Mouse (Mus musculus) embryonic facial prominence, embryonic 13.5 days (tissue): Measurements from ENCODE around the gene Rbp7. TPM values are rescaled to one million over a fixed set of nuclear protein-coding genes. Genes with fewer than 3 reads are reported as not detected.
"Not testable (repeated sequence)": the region's sequence is repeated elsewhere in the genome, so short reads cannot be mapped to it uniquely, and the experiment has no call there.

Source experiments
- ATAC-seq: fragments of 200-750 bp; cut with Nextera tagmentation; 2 replicates; pipeline ENCODE4 v1.8.0; 2017; ENCODE audit warnings: low read depth; ENCODE audit not compliant: insufficient number of reproducible peaks, insufficient read depth, low FRiP score, low TSS enrichment
- H3K27ac ChIP-seq: fragments of 300-500 bp; sonication (generic); 2 replicates; pipeline ENCODE4 v1.5.1; 2015; ENCODE audit warnings: moderate library complexity, mild to moderate bottlenecking, inconsistent platforms
- H3K27me3 ChIP-seq: fragments of 300-500 bp; sonication (generic); 2 replicates; pipeline ENCODE4 v1.6.1; 2015; ENCODE audit warnings: mild to moderate bottlenecking, inconsistent platforms
- H3K36me3 ChIP-seq: fragments of 300-500 bp; sonication (generic); 2 replicates; pipeline ENCODE4 v1.6.1; 2015; ENCODE audit warnings: mild to moderate bottlenecking, inconsistent platforms
- H3K4me1 ChIP-seq: fragments of 300-500 bp; sonication (generic); 2 replicates; pipeline ENCODE4 v1.6.1; 2015; ENCODE audit warnings: inconsistent platforms
- H3K4me2 ChIP-seq: fragments of 300-500 bp; sonication (generic); 2 replicates; pipeline ENCODE4 v1.6.1; 2015; ENCODE audit warnings: moderate library complexity, mild to moderate bottlenecking, inconsistent platforms
- H3K4me3 ChIP-seq: fragments of 300-500 bp; sonication (generic); 2 replicates; pipeline ENCODE4 v1.5.1; 2015; ENCODE audit warnings: mild to moderate bottlenecking, inconsistent platforms
- H3K9ac ChIP-seq: fragments of 300-500 bp; sonication (generic); 2 replicates; pipeline ENCODE4 v1.6.1; 2015; ENCODE audit warnings: mild to moderate bottlenecking, inconsistent platforms
- H3K9me3 ChIP-seq: fragments of 300-500 bp; sonication (generic); 2 replicates; pipeline ENCODE4 v1.6.1; 2016; ENCODE audit warnings: inconsistent platforms
- WGBS: fragments of 180-500 bp; shearing (Covaris S2); methylation state at CpG from one replicate; pipeline ENCODE4 v1.1.7; 2015; ENCODE audit warnings: mixed read lengths; 5-methylcytosine and 5-hydroxymethylcytosine counted together
- polyA plus RNA-seq: library from polyadenylated mRNA; unstranded; fragments of >200 nt; fragmentation: Nextera tagmentation; extraction: Ambion mirVana; gene quantifications from 2 replicates; pipeline ENCODE4 v1.2.1, GENCODE M21; 2015

The Rbp7 gene
- polyA plus RNA-seq, 1 experiment from 2014 or later, result not detected

DNA sequence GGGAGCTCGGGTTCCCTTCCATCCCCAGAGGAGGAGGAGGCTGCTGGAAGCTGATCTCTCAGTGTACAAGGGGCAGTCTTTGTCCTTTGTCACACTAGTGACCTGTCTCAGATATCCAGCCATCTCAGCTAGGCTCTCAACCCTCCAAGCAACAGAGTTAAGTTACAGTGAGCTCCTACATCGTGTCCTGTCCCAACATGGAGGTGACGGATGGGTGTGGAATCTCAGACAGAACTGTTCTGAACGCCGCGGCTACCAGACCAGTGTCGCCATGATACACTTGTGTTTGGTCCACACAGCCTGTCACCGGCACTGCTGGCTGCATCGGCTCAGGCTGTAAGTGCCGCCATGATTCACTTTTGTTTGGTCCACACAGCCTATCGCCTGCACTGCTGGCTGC, 22.3 kb upstream of the Rbp7 start, which contains the start of gene Tmem274:
Gene Tmem274, plus strand, starts transcription at position 301 of the 400 bp plus-strand sequence.
- Histone ChIP-seq H3K27me3 (no peaks in the 10 kb centered on the region), H3K9me3 (no peaks in the 10 kb centered on the region), H3K9ac (no peak within 1 kb of the TSS), H3K4me2 (no peak within 1 kb of the TSS), H3K4me3 (no peak within 1 kb of the TSS), H3K36me3 (peaks cover 17% of the 10 kb centered on the region), H3K27ac (no peak within 1 kb of the TSS), H3K4me1 (no peaks in the 10 kb centered on the region; the same call in 1 of the 2 replicates)
- ATAC-seq, result no peak
- 70% methylated on average over 11 of the region's 11 CpGs for WGBS

DNA sequence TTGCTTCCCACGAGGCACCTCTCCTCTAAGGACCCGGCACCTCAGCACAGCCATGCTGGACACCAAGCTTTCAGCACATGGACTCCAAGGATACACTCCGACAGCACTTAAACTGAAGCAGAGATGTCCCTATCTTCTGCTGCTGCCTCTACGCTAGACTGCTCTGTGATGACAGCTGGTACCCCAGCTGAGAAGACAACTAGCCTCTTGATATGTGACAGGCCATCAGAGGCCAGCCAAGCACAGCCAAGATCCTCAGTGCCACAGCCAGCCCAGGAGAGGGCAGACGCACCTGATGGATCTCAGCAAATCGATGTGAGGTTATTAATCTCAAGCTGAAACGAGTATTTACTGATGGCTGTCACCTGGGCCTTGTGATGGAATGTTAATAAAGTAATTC, 20.3 kb upstream of the Rbp7 start:
- WGBS, result 81% methylated on average over 7 of the region's 7 CpGs
- Histone ChIP-seq H3K9ac (no peak overlapping the region), H3K4me2 (no peak overlapping the region), H3K36me3 (peaks cover 29% of the 10 kb centered on the region), H3K4me1 (no peaks in the 10 kb centered on the region; the same call in 1 of the 2 replicates), H3K4me3 (no peak overlapping the region), H3K27ac (no peak overlapping the region), H3K27me3 (no peaks in the 10 kb centered on the region), H3K9me3 (no peaks in the 10 kb centered on the region)
- no peak for ATAC-seq

DNA sequence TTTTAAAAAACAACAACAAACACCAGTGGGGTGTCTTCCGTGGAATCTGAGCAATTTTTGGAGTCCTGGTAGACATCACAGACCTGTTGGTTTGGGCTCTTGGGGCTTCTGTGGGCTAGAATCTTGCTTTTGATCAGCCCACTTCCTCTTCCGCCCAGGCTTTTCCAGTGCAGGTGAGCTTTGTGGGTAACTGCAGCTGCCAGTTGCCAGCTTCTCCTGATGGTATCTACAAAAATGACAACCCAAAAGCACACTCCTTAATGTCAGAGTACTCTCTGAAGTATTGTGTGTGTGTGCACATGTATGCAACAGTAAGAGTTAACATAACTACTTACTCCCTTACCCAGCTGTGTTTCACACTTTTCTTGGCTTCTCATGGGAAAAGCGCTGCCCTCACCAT, 14.8 kb upstream of the Rbp7 start:
- H3K27me3 ChIP-seq, result no peaks in the 10 kb centered on the region
- no peak overlapping the region for H3K9ac ChIP-seq
- no peak overlapping the region for H3K27ac ChIP-seq
- H3K4me2 ChIP-seq, result no peak overlapping the region
- no peak overlapping the region for H3K4me3 ChIP-seq
- no peaks in the 10 kb centered on the region for H3K9me3 ChIP-seq
- H3K36me3 ChIP-seq, result peaks cover 52% of the 10 kb centered on the region
- 90% methylated on average over 3 of the region's 3 CpGs for WGBS
- no peaks in the 10 kb centered on the region for H3K4me1 ChIP-seq
- no peak for ATAC-seq

DNA sequence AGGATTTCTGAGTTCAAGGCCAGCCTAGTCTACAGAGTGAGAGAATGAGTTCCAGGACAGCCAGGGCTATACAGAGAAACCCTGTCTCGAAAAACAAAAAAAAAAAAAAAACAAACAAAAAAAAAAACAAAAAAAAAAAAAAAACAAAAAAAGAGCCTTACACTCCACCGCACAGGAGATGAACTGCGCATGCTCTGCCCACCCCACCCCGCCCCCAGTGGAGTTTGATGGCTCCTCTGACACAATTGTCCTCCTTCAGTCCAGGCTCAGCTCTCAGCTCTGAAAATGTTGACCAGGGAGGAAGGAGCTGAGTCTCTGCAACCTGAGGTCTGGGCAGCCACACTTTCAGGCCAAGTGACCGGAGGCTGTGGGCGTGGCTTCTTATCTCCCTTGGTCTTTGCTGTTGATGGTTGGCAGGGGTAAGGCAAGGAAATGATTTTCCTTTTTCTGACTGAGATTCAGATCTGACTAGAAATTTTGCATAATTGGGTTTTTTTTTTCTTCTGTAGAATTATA, 8.7 kb upstream of the Rbp7 start:
- WGBS, result 70% methylated on average over 6 of the region's 6 CpGs
- Histone ChIP-seq H3K27ac (no peak overlapping the region), H3K4me3 (no peak overlapping the region), H3K9me3 (no peaks in the 10 kb centered on the region), H3K27me3 (no peaks in the 10 kb centered on the region), H3K9ac (no peak overlapping the region), H3K4me1 (no peaks in the 10 kb centered on the region), H3K36me3 (peaks cover 9% of the 10 kb centered on the region), H3K4me2 (no peak overlapping the region)
- ATAC-seq, result no peak

DNA sequence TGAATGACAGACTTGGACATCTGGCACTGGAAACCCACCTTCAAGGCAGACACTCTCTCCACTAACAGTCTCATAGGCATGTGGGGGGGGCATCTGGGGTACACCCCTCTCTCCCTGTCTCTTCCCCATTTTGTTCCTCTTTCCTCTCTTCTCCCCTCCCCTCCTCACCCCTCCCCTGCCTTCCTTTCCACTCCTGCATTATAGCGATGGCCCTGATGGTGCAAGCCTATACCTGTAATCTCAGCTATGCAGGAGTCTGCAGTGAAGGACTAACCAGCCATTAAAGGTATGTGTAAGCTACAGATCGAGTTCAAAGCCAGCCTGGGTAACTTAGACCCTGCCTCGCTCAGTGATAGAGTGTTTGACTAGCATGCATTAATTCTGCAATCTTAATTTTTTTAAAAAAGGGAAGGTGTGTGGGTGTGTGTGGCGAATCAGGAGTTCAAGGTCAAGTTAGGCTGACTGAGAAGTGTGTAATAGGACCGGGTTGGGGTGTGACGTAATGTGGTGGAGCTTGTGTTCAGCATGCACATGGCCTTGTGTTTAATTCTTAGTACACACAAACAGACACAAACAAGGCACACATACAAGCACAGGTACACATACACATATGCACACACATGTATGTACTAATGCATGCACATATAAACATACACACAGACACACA, 7.7 kb upstream of the Rbp7 start:
- Histone ChIP-seq H3K9me3 (no peaks in the 10 kb centered on the region), H3K27ac (no peak overlapping the region), H3K4me1 (no peaks in the 10 kb centered on the region), H3K9ac (no peak overlapping the region), H3K4me3 (no peak overlapping the region), H3K36me3 (peaks cover 2% of the 10 kb centered on the region; the same call in 1 of the 2 replicates), H3K4me2 (no peak overlapping the region), H3K27me3 (no peaks in the 10 kb centered on the region)
- ATAC-seq, result no peak
- WGBS, result 75% methylated on average over 6 of the region's 6 CpGs

DNA sequence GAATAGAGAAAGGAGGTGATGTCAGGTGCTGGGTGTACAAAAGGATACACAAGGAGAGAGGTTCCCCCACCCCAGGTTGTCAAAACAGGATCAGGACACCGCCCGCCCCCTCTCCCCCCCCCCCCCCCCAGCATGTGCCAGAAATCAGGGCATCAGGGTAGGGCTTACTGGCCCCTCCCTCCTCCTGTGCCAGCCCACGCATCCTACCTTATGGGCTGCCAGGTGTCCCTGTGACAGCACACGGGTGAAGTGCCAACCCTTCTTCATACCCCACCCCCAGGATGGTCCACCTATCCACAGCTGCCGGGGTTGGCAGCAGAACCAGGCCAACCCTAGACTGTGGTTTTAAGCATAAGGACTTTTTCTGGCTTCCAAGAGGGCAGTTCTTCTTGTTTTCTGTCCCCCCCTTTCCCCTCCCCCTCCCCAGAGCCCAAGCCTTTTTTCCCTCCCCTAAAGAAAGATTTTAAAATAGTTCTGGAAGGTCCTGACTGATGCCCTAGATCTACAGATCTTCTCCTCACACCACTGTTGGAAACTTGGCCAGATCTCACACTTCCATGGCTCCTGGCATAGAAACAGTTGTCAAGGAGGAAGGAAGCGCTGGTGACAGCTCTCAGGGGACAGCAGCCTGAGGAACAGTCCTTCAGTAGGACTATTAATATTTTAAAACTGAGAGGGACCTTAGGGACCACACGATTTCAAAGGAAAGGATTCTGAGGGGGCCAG, 7.0 kb upstream of the Rbp7 start:
- 76% methylated on average over 7 of the region's 7 CpGs for WGBS

DNA sequence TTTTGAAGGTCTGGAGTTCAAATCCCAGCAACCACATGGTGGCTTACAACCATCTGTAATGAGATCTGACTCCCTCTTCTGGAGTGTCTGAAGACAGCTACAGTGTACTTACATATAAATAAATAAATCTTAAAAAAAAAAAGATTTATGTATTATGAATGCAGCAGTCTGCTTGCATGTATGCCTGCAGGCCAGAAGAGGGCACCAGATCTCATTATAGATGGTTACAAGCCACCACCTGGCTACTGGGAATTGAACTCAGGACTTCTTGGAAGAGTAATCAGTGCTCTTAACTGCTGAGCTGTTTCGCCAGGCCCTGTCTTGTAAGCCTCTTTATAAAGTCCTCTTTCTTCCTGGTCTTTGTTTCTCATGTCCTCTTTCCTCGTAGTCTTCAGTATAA, 5.7 kb upstream of the Rbp7 start:
- 89% methylated on average over 2 of the region's 2 CpGs for WGBS
- not testable (repeated sequence) for H3K4me3 ChIP-seq, ATAC-seq

More for the DNA sequence above, 7.0 kb upstream of the Rbp7 start:
- ATAC-seq, result no peak
- H3K27me3 ChIP-seq, result no peaks in the 10 kb centered on the region
- no peak overlapping the region for H3K9ac ChIP-seq
- H3K4me2 ChIP-seq, result no peak overlapping the region
- no peaks in the 10 kb centered on the region for H3K9me3 ChIP-seq
- no peaks in the 10 kb centered on the region for H3K4me1 ChIP-seq
- no peak overlapping the region for H3K27ac ChIP-seq
- no peak overlapping the region for H3K4me3 ChIP-seq
- H3K36me3 ChIP-seq, result no peaks in the 10 kb centered on the region

DNA sequence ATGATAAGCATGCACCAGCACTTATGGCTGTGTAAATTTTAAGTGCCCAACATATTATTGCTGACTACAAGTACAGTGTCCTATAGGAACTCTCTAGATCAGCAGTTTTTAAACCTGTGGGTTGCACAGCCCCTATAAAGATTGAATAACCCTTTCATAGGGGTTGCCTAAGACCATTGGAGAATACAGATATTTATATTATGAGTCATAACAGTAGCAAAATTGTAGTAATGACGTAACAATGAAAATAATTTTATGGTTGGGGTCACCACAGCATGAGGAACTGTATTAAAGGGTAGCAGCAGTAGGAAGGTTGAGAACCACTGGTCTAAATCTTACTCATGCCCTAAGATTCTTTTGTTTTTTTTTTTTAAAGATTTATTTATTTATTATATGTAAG, 4.6 kb upstream of the Rbp7 start:
- no peak overlapping the region for H3K4me2 ChIP-seq
- WGBS, result 79% methylated on average over 1 of the region's 1 CpGs
- no peak for ATAC-seq
- H3K9me3 ChIP-seq, result no peaks in the 10 kb centered on the region
- no peaks in the 10 kb centered on the region for H3K36me3 ChIP-seq
- no peak overlapping the region for H3K4me3 ChIP-seq
- H3K4me1 ChIP-seq, result no peaks in the 10 kb centered on the region
- no peak overlapping the region for H3K9ac ChIP-seq
- no peaks in the 10 kb centered on the region for H3K27me3 ChIP-seq
- H3K27ac ChIP-seq, result no peak overlapping the region

More for the DNA sequence above, 5.7 kb upstream of the Rbp7 start:
- not testable (repeated sequence) for H3K27me3 ChIP-seq, H3K36me3 ChIP-seq, H3K9me3 ChIP-seq, H3K27ac ChIP-seq, H3K9ac ChIP-seq, H3K4me2 ChIP-seq, H3K4me1 ChIP-seq

DNA sequence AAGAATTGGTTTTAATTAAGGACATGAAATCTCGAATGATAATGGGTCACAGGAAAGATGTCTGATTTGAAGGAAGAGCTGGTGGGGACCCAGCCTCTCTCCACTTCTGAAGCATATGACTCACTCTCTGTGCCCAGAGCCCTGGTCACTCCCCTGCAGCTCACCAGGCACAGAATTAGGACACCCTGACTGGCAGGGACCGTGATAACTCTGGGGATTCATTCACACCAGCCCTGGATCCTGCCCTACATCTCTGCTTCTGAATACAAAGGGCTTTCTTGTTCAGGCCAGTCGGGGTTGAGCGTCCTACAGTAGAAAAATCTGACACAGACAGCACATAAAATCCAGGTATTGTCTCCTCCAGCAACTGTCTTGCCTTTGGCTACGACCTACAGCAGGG, 3.7 kb upstream of the Rbp7 start:
- no peak overlapping the region for H3K27ac ChIP-seq
- no peaks in the 10 kb centered on the region for H3K9me3 ChIP-seq
- WGBS, result 18% methylated on average over 5 of the region's 5 CpGs

DNA sequence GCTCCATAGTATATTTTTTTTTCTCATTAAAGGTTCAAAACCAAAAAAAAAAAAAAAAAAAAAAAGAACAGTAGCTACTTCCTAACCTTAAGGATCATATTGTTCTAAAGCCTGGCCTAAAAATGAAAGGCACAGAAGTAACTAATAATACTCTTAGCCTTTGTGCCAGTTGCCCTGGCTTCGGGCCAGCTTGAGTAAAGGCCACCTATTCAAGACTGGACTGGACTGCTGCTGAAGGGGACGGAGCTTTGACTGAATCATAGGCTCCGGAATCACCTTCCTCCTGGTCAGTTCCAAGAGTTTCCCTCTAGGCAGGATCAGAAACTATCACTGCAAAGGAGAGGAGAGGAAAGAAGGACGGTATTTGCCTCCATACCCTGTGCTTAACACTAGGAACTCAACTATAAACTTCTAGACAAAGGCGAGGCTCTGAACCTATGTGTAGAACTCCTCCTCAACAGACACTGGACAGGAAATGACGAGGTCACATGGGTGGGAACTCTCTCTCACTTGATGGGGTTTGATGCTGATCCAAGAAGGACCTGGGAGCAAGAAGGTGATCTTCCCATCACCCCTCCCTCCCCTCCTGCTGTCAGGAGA, 3.2 kb upstream of the Rbp7 start:
- H3K4me2 ChIP-seq, result no peak overlapping the region
- no peak overlapping the region for H3K4me3 ChIP-seq
- H3K27me3 ChIP-seq, result no peaks in the 10 kb centered on the region
- H3K4me1 ChIP-seq, result no peaks in the 10 kb centered on the region
- H3K36me3 ChIP-seq, result no peaks in the 10 kb centered on the region
- 74% methylated on average over 6 of the region's 6 CpGs for WGBS
- no peaks in the 10 kb centered on the region for H3K9me3 ChIP-seq
- no peak for ATAC-seq
- H3K9ac ChIP-seq, result no peak overlapping the region
- H3K27ac ChIP-seq, result no peak overlapping the region

More for the DNA sequence above, 3.7 kb upstream of the Rbp7 start:
- Histone ChIP-seq H3K4me2 (no peak overlapping the region), H3K4me3 (no peak overlapping the region), H3K27me3 (no peaks in the 10 kb centered on the region), H3K4me1 (no peaks in the 10 kb centered on the region), H3K9ac (no peak overlapping the region), H3K36me3 (no peaks in the 10 kb centered on the region)
- ATAC-seq, result no peak; the same call in 1 of the 2 replicates

DNA sequence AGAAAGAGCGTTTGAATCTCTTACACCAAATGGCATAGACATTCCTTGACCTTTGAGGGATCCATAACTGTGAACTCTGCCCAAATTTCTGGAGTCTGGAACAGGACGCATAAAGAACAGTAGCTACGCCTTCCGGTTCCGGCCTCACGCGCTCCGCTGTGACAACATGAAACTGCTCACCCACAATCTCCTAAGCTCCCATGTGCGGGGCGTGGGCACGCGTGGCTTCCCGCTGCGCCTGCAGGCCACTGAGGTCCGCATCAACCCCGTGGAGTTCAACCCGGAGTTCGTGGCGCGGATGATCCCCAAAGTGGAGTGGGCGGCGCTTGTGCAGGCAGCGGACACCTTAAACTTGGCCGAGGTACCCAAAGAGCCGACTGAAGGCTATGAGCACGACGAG, 2.4 kb upstream of the Rbp7 start:
- not testable (repeated sequence) for H3K9ac ChIP-seq, ATAC-seq, H3K27ac ChIP-seq, H3K4me1 ChIP-seq, H3K9me3 ChIP-seq, H3K36me3 ChIP-seq, H3K27me3 ChIP-seq, H3K4me2 ChIP-seq, H3K4me3 ChIP-seq
- 90% methylated on average over 27 of the region's 27 CpGs for WGBS

DNA sequence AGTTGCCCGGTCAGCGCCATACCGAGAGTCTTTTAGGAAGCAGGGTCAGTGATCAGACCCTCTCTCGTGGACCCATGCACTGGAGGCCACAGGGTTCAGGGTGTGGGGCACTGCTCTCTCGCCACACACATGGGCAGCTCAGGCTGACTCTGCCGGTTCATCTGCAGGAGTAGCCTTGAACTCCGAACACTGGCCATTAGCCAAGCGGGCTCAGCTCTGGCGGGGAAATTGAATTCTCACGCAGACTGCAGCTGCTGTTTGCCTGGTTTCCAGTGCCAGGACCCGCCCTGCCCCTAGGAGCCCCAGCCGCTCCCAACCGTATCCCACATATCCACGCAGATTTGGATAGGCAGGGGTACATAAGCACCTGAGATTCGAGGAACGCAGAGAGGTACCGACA, 515 bp downstream of the Rbp7 start:
- Histone ChIP-seq H3K27ac (no peak overlapping the region), H3K9ac (no peak overlapping the region), H3K9me3 (no peaks in the 10 kb centered on the region), H3K4me2 (no peak overlapping the region), H3K4me3 (no peak overlapping the region), H3K27me3 (no peaks in the 10 kb centered on the region), H3K36me3 (no peaks in the 10 kb centered on the region), H3K4me1 (no peaks in the 10 kb centered on the region)
- ATAC-seq, result no peak
- WGBS, result 83% methylated on average over 17 of the region's 17 CpGs
